Mouse (Mus musculus): ENCODE data around the gene Slc10a7.
"Not testable (repeated sequence)": the region's sequence is repeated elsewhere in the genome, so short reads cannot be mapped to it uniquely, and the experiment has no call there.

The Slc10a7 gene

GRCm38 (mm10) chr8:78668206-78668605 is 159.1 kb downstream of the Slc10a7 start:
- DNase-seq (ENCODE audit: extremely low spot score): no peak

- no peak for DNase-seq (ENCODE audit: extremely low spot score)
These were observed 161.1 kb downstream of the Slc10a7 start for GRCm38 (mm10) chr8:78670241-78670640.

- peak; percentile 17 for DNase-seq (ENCODE audit: extremely low spot score)
These were observed 169.5 kb downstream of the Slc10a7 start for GRCm38 (mm10) chr8:78678541-78679219.

GRCm38 (mm10) chr8:78690795-78691194 is 181.6 kb downstream of the Slc10a7 start:
- no peak for DNase-seq (ENCODE audit: extremely low spot score)

- no peak for DNase-seq (ENCODE audit: extremely low spot score)
These were observed 189.2 kb downstream of the Slc10a7 start for GRCm38 (mm10) chr8:78698331-78698741.

- no peak for DNase-seq (ENCODE audit: extremely low spot score)
These were observed 194.1 kb downstream of the Slc10a7 start for GRCm38 (mm10) chr8:78703068-78703820.

- DNase-seq (ENCODE audit: extremely low spot score): no peak
These were observed 196.8 kb downstream of the Slc10a7 start for GRCm38 (mm10) chr8:78705980-78706379.

- no peak for DNase-seq (ENCODE audit: extremely low spot score)
These were observed 200.9 kb downstream of the Slc10a7 start for GRCm38 (mm10) chr8:78709948-78710644.

- no peak for DNase-seq (ENCODE audit: extremely low spot score)
These were observed 201.8 kb downstream of the Slc10a7 start for GRCm38 (mm10) chr8:78710961-78711360.

GRCm38 (mm10) chr8:78714880-78715279 is 205.7 kb downstream of the Slc10a7 start:
- DNase-seq (ENCODE audit: extremely low spot score): no peak

GRCm38 (mm10) chr8:78716546-78716945 is 207.4 kb downstream of the Slc10a7 start:
- DNase-seq (ENCODE audit: extremely low spot score): no peak

GRCm38 (mm10) chr8:78717191-78717590 is 208.0 kb downstream of the Slc10a7 start:
- DNase-seq (ENCODE audit: extremely low spot score): not testable (repeated sequence)

GRCm38 (mm10) chr8:78719279-78720040 is 210.3 kb downstream of the Slc10a7 start:
- no peak for DNase-seq (ENCODE audit: extremely low spot score)

- peak; percentile 35 for DNase-seq (ENCODE audit: extremely low spot score)
These were observed 210.9 kb downstream of the Slc10a7 start for GRCm38 (mm10) chr8:78720041-78720414.

GRCm38 (mm10) chr8:78721576-78721975 is 212.4 kb downstream of the Slc10a7 start:
- no peak for DNase-seq (ENCODE audit: extremely low spot score)

GRCm38 (mm10) chr8:78722201-78722600 is 213.1 kb downstream of the Slc10a7 start:
- no peak for DNase-seq (ENCODE audit: extremely low spot score)

GRCm38 (mm10) chr8:78724832-78725231 is 215.7 kb downstream of the Slc10a7 start:
- no peak for DNase-seq (ENCODE audit: extremely low spot score)

- DNase-seq (ENCODE audit: extremely low spot score): no peak
These were observed 219.1 kb downstream of the Slc10a7 start for GRCm38 (mm10) chr8:78728240-78728639.

GRCm38 (mm10) chr8:78732410-78732809 is 223.3 kb downstream of the Slc10a7 start:
- no peak for DNase-seq (ENCODE audit: extremely low spot score)

GRCm38 (mm10) chr8:78732995-78733512 is 223.9 kb downstream of the Slc10a7 start:
- DNase-seq (ENCODE audit: extremely low spot score): no peak

- DNase-seq (ENCODE audit: extremely low spot score): no peak
These were observed 225.8 kb downstream of the Slc10a7 start for GRCm38 (mm10) chr8:78734721-78735517.

Measured in embryo, embryonic 9.5 days (tissue).